Mouse (Mus musculus): ENCODE data around the gene Scube1.

The Scube1 gene

GRCm38 (mm10) chr15:83594513-83595363, 130.1 kb downstream of the Scube1 start, which contains the start of gene Ttll12:
TSS of gene Ttll12 (minus strand) at chr15:83595157.
- peak; percentile 94 for DNase-seq

- peak; percentile 43 for DNase-seq
Observed at GRCm38 (mm10) chr15:83593702-83594512, 130.9 kb downstream of the Scube1 start.

GRCm38 (mm10) chr15:83593189-83593585, 131.6 kb downstream of the Scube1 start:
- no peak for DNase-seq

- no peak for DNase-seq
Observed at GRCm38 (mm10) chr15:83592260-83593188, 132.3 kb downstream of the Scube1 start.

- no peak for DNase-seq
Observed at GRCm38 (mm10) chr15:83591758-83592157, 133.1 kb downstream of the Scube1 start.

GRCm38 (mm10) chr15:83590841-83591240, 134.0 kb downstream of the Scube1 start:
- no peak for DNase-seq

- DNase-seq = no peak
Observed at GRCm38 (mm10) chr15:83584741-83585220, 140.0 kb downstream of the Scube1 start.

GRCm38 (mm10) chr15:83583419-83584156, 141.2 kb downstream of the Scube1 start:
- peak; percentile 72 for DNase-seq

- no peak for DNase-seq
Observed at GRCm38 (mm10) chr15:83582931-83583330, 141.9 kb downstream of the Scube1 start.

GRCm38 (mm10) chr15:83576651-83577050, 148.2 kb downstream of the Scube1 start:
- DNase-seq = no peak

GRCm38 (mm10) chr15:83575543-83575942, 149.3 kb downstream of the Scube1 start:
- no peak for DNase-seq

GRCm38 (mm10) chr15:83574731-83575351, 150.0 kb downstream of the Scube1 start:
- DNase-seq = no peak

- DNase-seq = no peak
Observed at GRCm38 (mm10) chr15:83573606-83574005, 151.2 kb downstream of the Scube1 start.

GRCm38 (mm10) chr15:83572132-83572531, 152.7 kb downstream of the Scube1 start:
- DNase-seq = no peak

GRCm38 (mm10) chr15:83571636-83572035, 153.2 kb downstream of the Scube1 start:
- no peak for DNase-seq

- DNase-seq = peak; percentile 45
Observed at GRCm38 (mm10) chr15:83570641-83571040, 154.2 kb downstream of the Scube1 start.

GRCm38 (mm10) chr15:83569682-83570081, 155.1 kb downstream of the Scube1 start:
- no peak for DNase-seq

GRCm38 (mm10) chr15:83568544-83568943, 156.3 kb downstream of the Scube1 start:
- DNase-seq = no peak

- DNase-seq = no peak
Observed at GRCm38 (mm10) chr15:83567728-83568127, 157.1 kb downstream of the Scube1 start.

- DNase-seq = no peak
Observed at GRCm38 (mm10) chr15:83566006-83566405, 158.8 kb downstream of the Scube1 start.

GRCm38 (mm10) chr15:83565434-83565833, 159.4 kb downstream of the Scube1 start:
- DNase-seq = no peak

Measured in thymus, postnatal 14 days (tissue).